Mouse (Mus musculus): ENCODE data around the gene Dnase1l1. TPM values are rescaled to one million over a fixed set of nuclear protein-coding genes. Genes with fewer than 3 reads are reported as not detected.

Dnase1l1 gene
- polyA plus RNA-seq, 1 experiment from 2014 or later: 27.7 TPM

- no peaks in the 10 kb centered on the region for H3K9me3 ChIP-seq (ENCODE audit: low read length)
- no peak for TF ChIP-seq EP300 (IDR thresholded peaks at IDR 0.05)
- TF ChIP-seq CTCF (IDR thresholded peaks at IDR 0.05): peak; percentile 51
- ATAC-seq: peak; percentile 93
- DNase-seq (ENCODE audit: low spot score): peak; percentile 77
- peak within 1 kb of the TSS; percentile 86 for H3K27ac ChIP-seq (ENCODE audit: low read length)
- H3K4me3 ChIP-seq (ENCODE audit: low read depth, low read length): peak within 1 kb of the TSS; percentile 53
- H3K9ac ChIP-seq (replicated peaks; ENCODE audit: low read depth): peak within 1 kb of the TSS; percentile 54
- H3K36me3 ChIP-seq (ENCODE audit: insufficient read depth, low read length): no peaks in the 10 kb centered on the region
- peak within 1 kb of the TSS; percentile 58 for H3K4me2 ChIP-seq (replicated peaks; ENCODE audit: low read depth, low read length)
- WGBS: 7% methylated on average over 36 of the region's 41 CpGs
- H3K27me3 ChIP-seq (replicated peaks; ENCODE audit: insufficient read depth, low read length): no peaks in the 10 kb centered on the region
- no peaks in the 10 kb centered on the region for H3K4me1 ChIP-seq (ENCODE audit: insufficient read depth, low read depth, low read length)
Observed at GRCm38 (mm10) chrX:74304867-74305700, 22.9 kb upstream of the Dnase1l1 start, which contains the start of gene Gdi1. Gdi1 (plus strand) TSS chrX:74304998.

- DNase-seq (ENCODE audit: low spot score) (peak; percentile 14), ATAC-seq (no peak)
- 78% methylated on average over 3 of the region's 3 CpGs for WGBS
- Histone ChIP-seq H3K4me2 (replicated peaks; ENCODE audit: low read depth, low read length) (no peak overlapping the region), H3K27me3 (replicated peaks; ENCODE audit: insufficient read depth, low read length) (no peaks in the 10 kb centered on the region), H3K27ac (ENCODE audit: low read length) (no peak overlapping the region), H3K4me3 (ENCODE audit: low read depth, low read length) (no peak overlapping the region), H3K9me3 (ENCODE audit: low read length) (no peaks in the 10 kb centered on the region), H3K36me3 (ENCODE audit: insufficient read depth, low read length) (no peaks in the 10 kb centered on the region), H3K9ac (replicated peaks; ENCODE audit: low read depth) (no peak overlapping the region), H3K4me1 (ENCODE audit: insufficient read depth, low read depth, low read length) (no peaks in the 10 kb centered on the region)
- TF ChIP-seq EP300 (IDR thresholded peaks at IDR 0.05): no peak
- TF ChIP-seq CTCF (IDR thresholded peaks at IDR 0.05): no peak
Observed at GRCm38 (mm10) chrX:74299721-74300120, 17.6 kb upstream of the Dnase1l1 start.

GRCm38 (mm10) chrX:74298348-74298747 lies 16.2 kb upstream of the Dnase1l1 start:
- no peaks in the 10 kb centered on the region for H3K9me3 ChIP-seq (ENCODE audit: low read length)
- H3K4me3 ChIP-seq (ENCODE audit: low read depth, low read length): no peak overlapping the region
- H3K36me3 ChIP-seq (ENCODE audit: insufficient read depth, low read length): no peaks in the 10 kb centered on the region
- WGBS: 82% methylated on average over 1 of the region's 1 CpGs
- no peak overlapping the region for H3K27ac ChIP-seq (ENCODE audit: low read length)
- H3K4me2 ChIP-seq (replicated peaks; ENCODE audit: low read depth, low read length): no peak overlapping the region
- no peak overlapping the region for H3K9ac ChIP-seq (replicated peaks; ENCODE audit: low read depth)
- ATAC-seq (no peak), DNase-seq (ENCODE audit: low spot score) (no peak)
- H3K4me1 ChIP-seq (ENCODE audit: insufficient read depth, low read depth, low read length): no peaks in the 10 kb centered on the region
- TF ChIP-seq EP300 (IDR thresholded peaks at IDR 0.05) (no peak), CTCF (IDR thresholded peaks at IDR 0.05) (no peak)
- no peaks in the 10 kb centered on the region for H3K27me3 ChIP-seq (replicated peaks; ENCODE audit: insufficient read depth, low read length)

- Histone ChIP-seq H3K27ac (ENCODE audit: low read length) (peak within 1 kb of the TSS; percentile 77), H3K27me3 (replicated peaks; ENCODE audit: insufficient read depth, low read length) (no peaks in the 10 kb centered on the region), H3K9me3 (ENCODE audit: low read length) (no peaks in the 10 kb centered on the region), H3K36me3 (ENCODE audit: insufficient read depth, low read length) (no peaks in the 10 kb centered on the region), H3K4me1 (ENCODE audit: insufficient read depth, low read depth, low read length) (no peaks in the 10 kb centered on the region), H3K4me2 (replicated peaks; ENCODE audit: low read depth, low read length) (peak within 1 kb of the TSS; percentile 54), H3K4me3 (ENCODE audit: low read depth, low read length) (peak within 1 kb of the TSS; percentile 54), H3K9ac (replicated peaks; ENCODE audit: low read depth) (peak within 1 kb of the TSS; percentile 62; the same call in 1 of the 2 replicates)
- WGBS: 11% methylated on average over 34 of the region's 37 CpGs
- peak; percentile 96 for DNase-seq (ENCODE audit: low spot score)
- ATAC-seq: peak; percentile 99
- TF ChIP-seq EP300 (IDR thresholded peaks at IDR 0.05) (no peak), CTCF (IDR thresholded peaks at IDR 0.05) (no peak)
Observed at GRCm38 (mm10) chrX:74296538-74297448, 14.7 kb upstream of the Dnase1l1 start, which contains the start of gene Atp6ap1. Atp6ap1 (plus strand) TSS chrX:74297097.

GRCm38 (mm10) chrX:74293431-74293830 lies 11.3 kb upstream of the Dnase1l1 start:
- WGBS: 64% methylated on average over 4 of the region's 4 CpGs
- no peak overlapping the region for H3K9ac ChIP-seq (replicated peaks; ENCODE audit: low read depth)
- TF ChIP-seq EP300 (IDR thresholded peaks at IDR 0.05): no peak
- TF ChIP-seq CTCF (IDR thresholded peaks at IDR 0.05): no peak

GRCm38 (mm10) chrX:74283092-74283437 lies 928 bp upstream of the Dnase1l1 start:
- Histone ChIP-seq H3K27me3 (replicated peaks; ENCODE audit: insufficient read depth, low read length) (no peaks in the 10 kb centered on the region), H3K4me2 (replicated peaks; ENCODE audit: low read depth, low read length) (peak overlapping the region; percentile 59), H3K36me3 (ENCODE audit: insufficient read depth, low read length) (no peaks in the 10 kb centered on the region), H3K4me3 (ENCODE audit: low read depth, low read length) (peak overlapping the region; percentile 42), H3K9me3 (ENCODE audit: low read length) (no peaks in the 10 kb centered on the region), H3K27ac (ENCODE audit: low read length) (peak overlapping the region; percentile 86), H3K4me1 (ENCODE audit: insufficient read depth, low read depth, low read length) (no peaks in the 10 kb centered on the region; the same call in 1 of the 2 replicates), H3K9ac (replicated peaks; ENCODE audit: low read depth) (peak overlapping the region; percentile 44)
- no peak for DNase-seq (ENCODE audit: low spot score)
- TF ChIP-seq EP300 (IDR thresholded peaks at IDR 0.05) (no peak), CTCF (IDR thresholded peaks at IDR 0.05) (no peak)
- no peak; the same call in 1 of the 2 replicates for ATAC-seq
- WGBS: 45% methylated on average over 5 of the region's 5 CpGs

More at GRCm38 (mm10) chrX:74293431-74293830, 11.3 kb upstream of the Dnase1l1 start:
- DNase-seq (ENCODE audit: low spot score) (no peak), ATAC-seq (no peak)
- H3K27me3 ChIP-seq (replicated peaks; ENCODE audit: insufficient read depth, low read length): no peaks in the 10 kb centered on the region
- no peaks in the 10 kb centered on the region for H3K4me1 ChIP-seq (ENCODE audit: insufficient read depth, low read depth, low read length)
- H3K4me3 ChIP-seq (ENCODE audit: low read depth, low read length): no peak overlapping the region
- H3K36me3 ChIP-seq (ENCODE audit: insufficient read depth, low read length): no peaks in the 10 kb centered on the region
- no peak overlapping the region for H3K4me2 ChIP-seq (replicated peaks; ENCODE audit: low read depth, low read length)
- no peak overlapping the region for H3K27ac ChIP-seq (ENCODE audit: low read length)
- H3K9me3 ChIP-seq (ENCODE audit: low read length): no peaks in the 10 kb centered on the region
